Mouse (Mus musculus) brain, adult 2 months (tissue): ENCODE data around the gene Emilin2.
A peak's percentile ranks its signal among the peaks of the same experiment; 100 is the strongest.

Source experiments
- DNase-seq: peaks from one replicate; pipeline ENCODE4 v3.0.0; 2011; ENCODE audit warnings: low read depth, low spot score

The Emilin2 gene

DNA sequence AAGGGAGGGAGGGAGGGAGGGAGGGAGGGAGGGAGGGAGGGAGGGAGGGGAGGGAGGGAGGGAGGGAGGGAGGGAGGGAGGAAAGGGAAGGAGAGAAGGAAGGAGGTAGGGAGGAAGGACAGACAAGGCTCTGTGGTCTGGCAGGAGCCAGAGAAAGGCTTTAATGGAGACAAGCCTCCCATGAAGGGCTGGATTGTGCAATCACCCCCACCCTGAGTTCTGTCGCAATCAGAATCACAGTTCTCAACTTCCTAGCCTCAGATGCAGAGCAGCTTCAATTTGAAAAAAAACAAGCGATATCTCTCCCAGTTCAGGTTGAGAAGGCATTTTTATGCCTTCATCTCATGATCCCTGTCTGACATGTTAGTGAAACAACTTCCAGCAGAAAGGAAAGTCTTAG, 11.4 kb downstream of the Emilin2 start:
- no peak for DNase-seq

DNA sequence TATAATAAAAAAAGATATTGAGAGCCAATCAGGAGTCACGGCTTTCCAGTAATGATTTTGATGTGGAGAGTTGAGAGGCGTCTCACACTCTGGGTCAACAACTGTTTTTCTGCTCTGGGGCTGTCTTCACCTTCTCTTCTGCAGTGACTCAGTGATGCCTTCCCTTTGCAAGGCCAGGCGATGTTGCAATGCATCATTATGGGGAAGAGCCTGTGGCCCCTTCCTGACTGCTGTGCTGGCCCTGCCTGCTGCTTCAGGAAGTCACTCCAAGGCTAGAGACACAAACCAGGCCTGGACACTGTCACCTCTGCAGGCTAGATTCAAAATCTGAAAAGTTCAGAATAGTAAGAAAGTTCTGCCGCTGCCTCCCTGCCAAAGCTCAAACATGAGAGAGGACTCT, 11.9 kb downstream of the Emilin2 start:
- no peak for DNase-seq

DNA sequence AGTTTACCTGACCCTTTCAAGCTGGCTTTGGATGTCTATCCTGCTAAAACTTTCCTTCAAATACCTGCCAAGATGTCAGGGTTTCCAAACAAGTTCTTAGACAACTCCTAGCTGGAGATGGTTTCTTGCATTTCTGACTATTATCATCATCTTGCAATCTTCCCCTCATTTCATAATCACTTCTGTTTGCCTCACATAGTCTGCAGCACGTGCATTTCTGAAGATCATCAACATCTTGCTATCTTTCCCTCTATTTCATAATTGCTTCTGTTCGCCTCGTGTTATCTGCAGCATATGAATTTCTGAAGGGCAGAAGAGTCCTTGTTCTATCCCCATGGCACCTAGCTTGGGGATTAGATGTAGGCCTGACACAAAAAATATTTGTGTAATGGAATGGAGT, 17.2 kb downstream of the Emilin2 start:
- DNase-seq: no peak

DNA sequence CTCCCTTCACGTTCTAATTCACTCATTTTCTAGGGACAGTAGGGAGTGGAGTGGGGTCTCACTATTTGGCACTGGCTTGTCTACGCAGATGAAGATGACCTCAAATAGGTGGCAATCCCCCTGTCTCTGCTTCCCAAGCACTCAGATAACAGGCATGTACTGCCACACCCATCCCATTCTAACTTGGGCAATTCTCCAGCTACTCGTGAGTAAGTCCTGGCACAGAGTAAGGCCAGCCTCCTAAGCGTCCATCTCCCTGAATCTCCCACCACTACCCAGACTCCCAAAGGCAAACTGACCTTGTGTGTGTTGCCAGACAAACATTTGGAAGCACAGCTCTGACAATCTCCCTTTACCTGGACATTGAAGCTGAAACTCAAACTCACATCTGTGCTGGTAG, 18.9 kb downstream of the Emilin2 start:
- no peak for DNase-seq

DNA sequence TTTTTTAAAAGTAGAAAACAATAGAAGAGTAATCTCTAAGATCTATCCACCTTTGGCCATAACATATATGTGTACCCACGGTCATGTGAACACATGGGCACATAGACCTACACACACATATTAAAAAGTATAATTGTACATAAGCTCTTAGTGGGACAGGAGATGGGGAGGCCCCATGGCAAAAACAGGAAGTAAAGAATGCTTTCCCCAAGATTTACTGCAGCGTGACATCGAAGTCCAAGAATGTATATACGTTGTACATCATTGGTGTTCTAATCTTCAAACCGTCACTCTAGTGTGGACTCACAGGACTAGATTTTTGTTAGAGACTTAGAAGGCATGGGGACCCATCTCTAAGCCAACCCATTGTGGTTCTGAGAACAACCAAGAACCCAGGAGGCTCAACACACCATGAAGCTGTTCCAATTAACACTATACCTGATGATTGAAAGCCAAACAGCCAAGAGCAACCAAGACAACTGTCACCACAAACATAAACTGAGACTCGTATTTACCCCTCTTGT, 19.8 kb downstream of the Emilin2 start:
- no peak for DNase-seq

DNA sequence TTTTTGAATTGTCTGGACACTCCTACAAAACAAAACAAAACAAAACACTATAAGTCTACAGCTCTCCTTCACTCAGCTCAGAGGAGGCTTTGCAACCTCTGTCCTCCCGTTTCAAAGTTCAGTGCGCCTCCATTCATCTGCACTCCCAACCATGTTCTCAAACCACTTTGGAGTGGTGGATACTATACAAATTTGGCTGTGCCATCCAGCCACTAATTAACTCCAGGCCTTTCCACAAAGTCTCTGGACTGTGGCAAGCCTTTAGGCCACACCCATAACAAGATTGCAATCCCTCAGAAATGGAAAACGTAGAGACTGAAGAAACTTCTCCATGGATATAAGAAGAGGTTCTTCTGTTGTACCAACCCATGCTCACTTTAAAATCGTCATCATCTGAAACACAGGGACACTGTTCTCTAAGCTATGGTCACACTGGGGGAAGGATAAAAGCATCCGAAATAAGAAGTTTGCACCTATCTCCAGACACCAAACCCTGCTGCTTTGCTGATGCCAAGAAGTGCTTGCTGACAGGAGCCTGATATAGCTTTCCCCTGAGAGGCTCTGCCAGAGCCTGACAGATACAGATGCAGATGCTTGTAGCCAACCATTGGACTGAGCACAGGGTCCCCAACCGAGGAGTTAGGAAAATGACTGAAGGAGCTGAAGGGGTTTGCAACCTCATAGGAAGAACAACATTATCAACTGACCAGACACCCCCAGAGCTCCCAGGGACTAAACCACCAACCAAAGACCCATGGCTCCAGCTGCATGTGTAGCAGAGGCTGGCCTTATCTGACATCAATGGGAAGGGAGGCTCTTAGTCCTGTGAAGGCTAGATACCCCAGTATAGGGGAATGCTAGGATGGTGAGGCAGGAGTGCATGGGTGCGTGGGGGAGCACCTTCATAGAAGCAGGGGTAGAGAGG, 21.0 kb downstream of the Emilin2 start:
- no peak for DNase-seq

DNA sequence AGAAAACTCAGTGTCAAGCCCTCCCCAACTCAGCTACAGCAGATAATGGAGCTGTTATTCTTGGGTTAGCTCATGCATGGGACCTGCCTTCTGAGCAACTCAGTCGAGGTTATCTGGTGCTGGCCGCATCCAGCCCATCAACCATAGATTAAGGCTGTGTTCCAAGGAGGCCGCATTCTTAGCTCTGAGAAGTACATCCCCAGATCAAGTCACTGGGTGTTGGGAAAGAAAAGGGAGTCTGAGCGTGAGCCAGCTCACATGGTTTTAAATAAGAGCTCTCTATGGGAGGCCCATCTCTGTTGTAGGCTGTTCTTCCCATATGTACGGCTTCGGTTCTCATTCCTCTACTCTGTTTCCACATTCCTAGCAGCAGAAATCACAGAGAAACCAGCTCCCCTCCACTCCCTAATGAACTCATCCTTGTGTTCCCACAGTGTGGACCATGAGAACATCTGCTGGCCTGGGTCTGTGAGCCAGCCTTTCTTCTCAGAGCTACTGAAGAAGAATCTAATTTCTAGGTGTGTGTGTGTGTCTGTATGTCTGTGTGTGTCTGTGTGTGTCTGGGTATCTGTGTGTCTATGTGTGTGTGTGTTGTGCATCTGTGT, 22.1 kb downstream of the Emilin2 start:
- DNase-seq: no peak

DNA sequence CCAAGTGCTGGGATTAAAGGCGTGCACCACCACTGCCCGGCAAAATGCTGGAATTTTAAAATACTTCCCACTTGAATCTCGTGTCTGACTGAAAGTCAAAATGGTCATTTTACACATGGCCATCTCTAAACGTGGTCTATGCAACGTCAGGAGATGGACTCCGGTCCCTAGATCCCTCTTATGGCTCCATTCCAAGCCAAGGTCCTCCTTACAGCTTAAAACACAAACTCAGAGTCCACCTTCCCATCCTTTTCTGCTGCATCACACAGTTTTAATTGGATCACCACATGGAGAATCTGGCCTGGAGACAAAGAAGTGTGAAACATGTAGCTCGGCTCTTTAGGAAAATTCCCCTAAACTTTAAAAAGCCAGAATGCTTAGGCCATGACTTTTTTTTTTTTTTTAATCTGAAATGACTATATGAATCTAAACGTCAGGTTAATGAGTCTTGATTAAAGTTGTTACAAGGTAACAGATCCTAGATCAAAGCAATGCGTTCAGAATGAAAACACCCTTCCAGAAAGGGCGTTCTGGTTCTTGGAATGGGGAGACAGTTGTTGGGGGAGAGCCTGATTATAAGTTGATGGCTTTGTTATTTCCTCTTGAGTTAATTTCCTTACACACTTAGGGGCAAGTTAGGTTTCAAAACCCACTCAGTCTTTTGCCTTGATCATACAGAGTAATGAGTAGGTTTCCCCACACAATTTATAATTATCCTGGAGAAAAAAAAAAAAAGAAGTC, 22.8 kb downstream of the Emilin2 start:
- peak; percentile 26 for DNase-seq

DNA sequence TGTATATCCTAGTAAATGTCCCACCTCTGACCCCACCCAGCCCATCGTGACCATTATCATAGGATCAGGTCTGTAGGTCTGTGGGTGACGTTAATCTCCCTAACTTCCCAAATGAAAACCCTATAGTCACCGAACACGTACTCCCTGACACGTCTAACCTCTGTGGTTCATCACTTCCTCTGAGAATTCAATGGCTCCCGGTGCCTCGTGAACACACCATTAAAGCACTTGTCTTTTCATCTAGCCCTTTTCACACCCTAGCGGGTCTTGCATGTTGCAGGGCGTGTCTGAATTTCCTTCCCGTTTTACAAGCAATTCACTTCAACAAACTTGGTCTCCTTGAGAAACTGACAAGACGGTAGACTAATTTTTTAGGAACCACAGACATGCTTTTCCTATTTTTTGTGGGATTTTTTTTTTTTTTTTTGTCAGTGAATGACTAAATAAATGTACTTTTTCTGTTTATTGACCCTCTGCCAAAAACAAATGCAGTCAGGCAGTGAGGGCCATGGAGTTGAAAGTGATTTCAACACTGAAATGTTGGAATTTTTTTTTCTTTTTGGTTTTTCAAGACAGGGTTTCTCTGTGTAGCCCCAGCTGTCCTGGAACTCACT, 23.5 kb downstream of the Emilin2 start:
- DNase-seq: no peak

DNA sequence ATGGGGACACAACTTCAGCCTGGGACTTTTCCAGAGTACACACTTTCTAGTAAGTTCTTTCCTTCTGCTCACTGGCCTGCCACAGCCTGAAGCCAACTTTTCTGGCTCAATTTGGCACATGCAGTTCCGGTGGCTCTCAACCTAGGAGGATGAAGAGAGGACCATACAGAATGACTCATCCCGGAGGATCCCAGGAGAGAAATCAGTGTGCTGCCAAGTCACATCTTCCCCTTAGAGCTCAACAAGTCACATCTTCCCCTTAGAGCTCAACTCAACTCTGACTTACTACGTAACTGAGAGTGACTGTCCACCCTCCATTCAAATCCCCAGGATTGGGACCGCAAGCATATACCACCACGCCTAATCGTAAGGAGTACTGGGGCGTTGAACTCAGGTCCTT, 24.2 kb downstream of the Emilin2 start:
- DNase-seq: no peak

DNA sequence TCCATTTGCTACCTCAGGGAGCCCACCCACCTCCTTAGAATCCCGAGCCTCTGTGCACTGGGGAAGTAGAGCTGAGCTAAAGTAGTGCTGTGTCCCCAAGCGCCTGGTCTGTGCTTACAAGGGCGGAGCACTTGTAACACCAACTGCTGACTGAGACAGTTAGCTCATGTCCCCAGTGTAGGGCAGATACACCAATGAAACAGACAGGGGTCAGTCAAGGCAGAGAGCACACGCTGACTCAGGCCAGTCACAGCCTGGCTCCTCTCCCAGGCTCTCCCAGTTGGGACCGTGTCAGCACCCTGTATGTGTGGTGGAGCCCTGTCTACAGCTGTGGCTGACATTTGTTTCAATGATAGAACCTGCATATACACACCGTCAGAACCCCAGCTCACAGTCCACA, 25.8 kb downstream of the Emilin2 start:
- DNase-seq: peak; percentile 42

DNA sequence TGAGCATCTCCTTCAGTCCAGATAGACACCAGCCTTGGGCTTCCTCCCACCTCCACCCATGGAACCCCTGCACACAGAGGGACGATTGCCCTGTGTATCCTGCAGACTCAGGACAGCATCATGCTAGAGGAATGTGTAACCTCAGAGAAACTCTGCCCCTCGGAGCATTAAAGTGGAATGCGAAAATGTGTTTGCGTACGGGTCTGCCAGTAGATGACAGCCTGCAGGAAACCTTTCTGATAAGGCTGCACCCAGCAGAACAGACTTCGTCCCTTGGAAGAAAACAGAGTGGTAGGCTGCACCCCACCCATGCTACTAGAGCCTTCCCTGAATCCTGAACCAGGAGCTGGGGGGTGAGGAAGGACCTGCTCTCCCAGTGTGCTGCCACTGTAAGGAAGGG, 26.9 kb downstream of the Emilin2 start:
- no peak for DNase-seq

DNA sequence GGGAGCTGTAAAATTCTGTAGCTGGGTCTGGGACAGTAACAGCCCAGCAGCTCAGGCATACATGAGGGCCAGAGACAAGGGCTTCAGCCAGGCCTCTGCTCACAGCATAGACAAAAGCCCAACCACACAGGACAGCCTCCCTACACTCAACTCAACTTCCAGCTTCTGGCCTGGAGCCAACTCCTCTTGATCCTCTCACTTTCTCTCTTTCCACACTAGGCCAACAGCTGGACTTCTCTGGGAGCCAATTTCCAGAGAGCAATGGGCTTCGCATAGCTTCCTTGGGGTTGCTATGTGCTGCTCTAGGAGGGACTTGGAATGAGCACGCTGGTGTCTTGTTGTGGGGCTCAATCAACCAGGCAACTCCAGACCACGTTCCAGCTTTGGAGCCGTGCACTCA, 28.5 kb downstream of the Emilin2 start:
- no peak for DNase-seq

DNA sequence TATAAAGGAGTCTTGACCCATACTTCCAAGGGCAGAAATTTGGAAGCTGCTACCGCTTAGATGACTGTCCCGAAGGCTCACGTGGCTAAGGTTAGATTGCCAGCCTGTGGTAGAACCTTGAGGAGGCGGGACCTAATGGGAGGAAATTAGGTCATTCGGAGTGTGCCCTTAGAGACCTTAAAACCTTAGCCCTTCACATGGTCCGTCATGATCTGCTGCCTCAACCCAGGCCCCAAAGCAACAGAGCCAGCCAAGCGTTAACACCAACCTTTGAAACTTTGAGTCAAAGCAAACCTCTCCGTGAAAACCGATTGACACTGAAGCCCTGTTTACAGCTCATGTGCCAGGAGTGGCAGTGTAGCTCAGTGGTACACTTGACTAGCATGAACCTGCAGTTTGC, 29.1 kb downstream of the Emilin2 start:
- no peak for DNase-seq

DNA sequence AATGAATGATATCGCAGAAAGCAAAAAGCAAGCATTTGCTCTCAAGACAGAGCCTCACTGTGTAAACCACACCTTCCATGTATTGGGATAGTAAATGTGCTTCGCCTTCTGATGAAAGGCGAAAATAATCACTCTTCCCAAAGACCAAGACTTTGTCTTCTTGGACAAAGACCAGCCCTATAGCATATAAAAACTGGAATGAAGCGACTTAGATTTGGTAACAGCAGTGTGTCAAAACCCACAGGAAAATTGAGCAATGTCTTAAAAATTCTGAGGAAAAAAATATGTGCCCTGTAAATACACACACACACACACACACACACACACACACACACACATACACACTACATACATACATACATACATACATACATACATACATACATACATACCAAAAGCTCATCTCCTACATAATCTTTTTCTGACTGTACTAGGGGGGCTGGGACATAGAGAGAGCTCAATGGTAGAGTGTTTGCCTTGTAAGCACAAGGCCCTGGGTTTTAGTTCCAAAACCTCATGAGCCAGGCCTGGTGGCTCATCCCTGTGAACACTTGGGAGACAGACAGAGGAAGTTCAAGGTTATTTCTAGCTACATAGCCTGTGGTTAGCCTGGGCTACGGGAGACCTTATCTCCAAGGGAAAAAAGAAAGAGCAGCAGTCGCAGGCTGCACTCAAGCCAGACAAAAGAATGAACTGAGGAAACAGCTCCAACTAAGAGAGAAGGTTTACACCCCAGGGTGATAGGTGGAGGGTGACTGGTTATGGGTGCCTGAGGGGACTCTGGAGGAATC, 33.9 kb downstream of the Emilin2 start:
- no peak for DNase-seq

DNA sequence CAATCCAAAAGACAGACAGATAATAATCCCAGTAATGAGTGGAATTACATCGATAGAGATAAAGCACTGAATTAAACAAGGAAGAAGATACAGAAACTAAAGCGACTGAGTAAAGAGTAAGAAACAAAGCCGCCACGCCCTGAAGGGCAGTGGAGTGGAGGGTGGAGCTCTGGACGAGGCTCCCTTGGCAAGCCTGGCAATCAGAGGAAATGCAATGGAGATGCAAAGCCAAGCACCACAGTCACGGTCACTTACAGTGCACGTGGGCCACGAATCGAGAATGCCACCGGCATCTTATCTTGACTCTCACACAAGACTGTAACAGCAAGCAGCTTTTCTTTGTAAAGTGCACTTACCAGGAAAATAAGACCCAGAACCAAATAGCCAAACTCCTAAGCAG, 35.0 kb downstream of the Emilin2 start:
- no peak for DNase-seq

DNA sequence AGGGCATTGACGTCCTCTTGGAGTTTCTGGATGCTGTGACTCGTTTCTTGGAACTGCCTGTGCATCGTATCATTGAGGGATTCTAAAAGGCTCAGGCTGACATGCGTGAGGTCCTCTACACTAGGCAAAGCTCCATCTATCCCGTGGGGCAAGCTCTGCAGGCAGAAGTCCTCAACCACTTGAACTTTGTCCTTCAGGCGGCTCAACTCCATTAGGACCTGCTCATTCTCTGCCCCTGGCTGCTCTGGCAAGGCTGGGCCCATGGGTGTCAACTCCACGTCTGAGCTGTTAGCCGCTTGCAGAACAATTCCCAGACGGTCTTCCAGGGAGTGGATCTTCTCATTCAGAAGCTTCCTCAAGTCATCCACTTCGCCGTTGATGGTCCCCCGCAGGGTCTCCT, 37.9 kb downstream of the Emilin2 start:
- no peak for DNase-seq

DNA sequence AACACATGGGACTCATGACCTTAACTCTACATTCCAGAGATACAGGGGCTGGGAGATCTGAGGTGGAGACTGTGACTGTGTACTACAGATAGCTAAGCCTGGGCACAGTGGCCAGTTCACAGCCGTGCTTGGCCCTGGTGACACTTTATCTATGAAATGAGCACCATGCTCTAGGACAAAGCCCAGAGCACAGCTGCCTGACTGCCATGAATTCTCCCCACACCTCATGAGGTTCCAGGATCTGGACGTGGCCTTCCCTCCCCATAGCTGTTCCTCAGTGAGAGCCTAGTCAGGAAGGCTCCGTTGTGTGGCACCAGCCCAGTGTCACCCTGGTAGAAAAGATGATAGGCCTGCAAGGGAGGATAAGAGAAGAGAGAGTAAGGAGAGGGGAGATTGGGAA, 43.2 kb downstream of the Emilin2 start:
- no peak for DNase-seq

DNA sequence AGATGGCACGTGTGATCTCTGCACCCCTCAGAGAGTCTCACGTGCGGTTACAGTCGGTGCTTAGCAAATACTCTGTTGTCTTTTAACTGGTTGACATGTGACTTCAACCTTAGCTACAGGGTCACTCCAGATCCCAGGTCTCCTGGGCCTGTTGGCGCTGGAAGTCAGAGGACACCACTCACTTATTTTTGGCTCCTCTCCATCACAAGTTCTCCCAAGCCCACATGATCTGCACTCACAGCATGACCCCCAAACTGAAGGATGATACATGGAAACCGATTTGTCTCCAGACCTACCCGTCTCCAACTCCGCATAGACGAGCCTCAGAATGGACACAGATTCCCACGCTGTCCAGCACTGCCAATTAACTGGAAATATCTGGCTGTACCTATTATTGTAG, 43.6 kb downstream of the Emilin2 start:
- DNase-seq: no peak

DNA sequence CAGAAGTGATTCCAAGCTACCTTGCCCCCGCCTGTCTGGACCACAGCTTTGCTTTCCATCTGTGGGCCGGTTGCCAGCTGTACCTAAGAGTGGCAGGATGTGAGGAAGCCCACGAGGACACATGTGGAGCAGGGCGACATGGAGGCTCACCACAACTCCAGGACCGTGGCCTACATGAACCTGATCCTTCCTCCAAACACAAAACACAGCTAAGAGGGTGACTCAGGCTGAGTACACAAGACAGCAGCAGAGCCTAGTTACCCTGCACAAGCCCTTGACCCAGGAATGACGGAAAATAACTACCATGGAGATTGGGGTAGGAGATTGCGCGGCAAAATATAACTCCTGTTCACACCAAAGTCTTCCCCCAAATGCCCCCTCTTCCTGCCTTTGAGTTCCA, 44.4 kb downstream of the Emilin2 start:
- no peak for DNase-seq
